Mouse (Mus musculus): ENCODE results near the gene Mthfsd. TPM values are rescaled to one million over a fixed set of nuclear protein-coding genes. Genes with fewer than 3 reads are reported as not detected.

Gene Mthfsd
- total RNA-seq, 1 experiment, result 35.8 TPM

DNA sequence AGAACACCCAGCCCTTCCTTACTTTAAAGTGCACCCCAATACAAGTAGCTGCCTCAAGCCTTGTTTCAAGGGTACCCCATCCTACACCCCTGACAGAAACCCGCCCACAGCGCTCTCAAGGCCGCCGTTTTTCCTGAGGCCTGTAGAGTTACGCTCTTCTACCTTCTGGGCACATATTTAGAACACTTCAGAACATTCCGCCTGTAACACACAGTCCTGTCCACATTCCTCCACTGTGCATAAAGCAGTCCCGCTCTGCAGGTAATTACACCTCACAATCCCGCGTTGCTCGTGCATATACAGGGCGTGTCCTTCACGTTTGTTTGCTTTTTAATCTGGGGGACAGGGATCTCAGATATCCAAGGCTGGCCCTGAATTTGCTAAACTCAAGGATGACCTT is 28.2 kb downstream of the Mthfsd start:
- Histone ChIP-seq H3K27ac (ENCODE audit: insufficient read depth, low read depth, low read length, poor library complexity, severe bottlenecking) (no peak overlapping the region), H3K9ac (ENCODE audit: insufficient read depth, low read depth, low read length, poor library complexity, severe bottlenecking) (no peak overlapping the region), H3K4me3 (ENCODE audit: insufficient read depth in 1 of 2, low read depth in 1 of 2, low read length in 2 of 2, poor library complexity in 1 of 2, severe bottlenecking in 1 of 2) (no peak overlapping the region), H3K4me1 (ENCODE audit: control insufficient read depth in 2 of 2, insufficient read depth in 2 of 2, low read length in 2 of 2, poor library complexity in 1 of 2) (peaks cover 0 to 4% of the 10 kb centered on the region in 2 experiments; a peak in 1 of 4 replicates), H3K36me3 (ENCODE audit: control insufficient read depth, insufficient read depth, low read length, poor library complexity, severe bottlenecking) (no peaks in the 10 kb centered on the region), H3K9me3 (ENCODE audit: control insufficient read depth, insufficient read depth, low read depth, low read length) (no peaks in the 10 kb centered on the region)
- no peak for DNase-seq (ENCODE audit: low read depth, low spot score)
- TF ChIP-seq ZC3H11A (IDR thresholded peaks at IDR 0.05; ENCODE audit: borderline replicate concordance, low read depth, low read length) (no peak), HCFC1 (IDR thresholded peaks at IDR 0.05; ENCODE audit: borderline replicate concordance, insufficient read depth, low read length) (no peak), ZNF384 (IDR thresholded peaks at IDR 0.05; ENCODE audit: low read depth, low read length) (no peak), MAFK (IDR thresholded peaks at IDR 0.05; ENCODE audit: insufficient read depth, low read depth, low read length) (no peak), CHD2 (IDR thresholded peaks at IDR 0.05; ENCODE audit: low read depth, low read length) (no peak)
- in situ Hi-C loops (cut with MboI; ENCODE audit: low sequenced_read_pairs in 2 of 2, unreplicated experiment in 2 of 2), result loop anchor here (5.0 to 10.0 kb wide), 2 partner anchors 37 to 255 kb away; partner anchors contain the start of gene Foxc2 (in 2 of the 2)

- Histone ChIP-seq H3K4me1 (ENCODE audit: control insufficient read depth in 2 of 2, insufficient read depth in 2 of 2, low read length in 2 of 2, poor library complexity in 1 of 2) (no peaks in the 10 kb centered on the region; a peak in 1 of 4 replicates), H3K9me3 (ENCODE audit: control insufficient read depth, insufficient read depth, low read depth, low read length) (no peaks in the 10 kb centered on the region), H3K27ac (ENCODE audit: insufficient read depth, low read depth, low read length, poor library complexity, severe bottlenecking) (no peak overlapping the region), H3K4me3 (ENCODE audit: insufficient read depth in 1 of 2, low read depth in 1 of 2, low read length in 2 of 2, poor library complexity in 1 of 2, severe bottlenecking in 1 of 2) (no peak overlapping the region), H3K9ac (ENCODE audit: insufficient read depth, low read depth, low read length, poor library complexity, severe bottlenecking) (no peak overlapping the region), H3K36me3 (ENCODE audit: control insufficient read depth, insufficient read depth, low read length, poor library complexity, severe bottlenecking) (no peaks in the 10 kb centered on the region)
- no peak for DNase-seq (ENCODE audit: low read depth, low spot score)
- in situ Hi-C loops (cut with MboI; ENCODE audit: low sequenced_read_pairs in 2 of 2, unreplicated experiment in 2 of 2), result no loop called here
- TF ChIP-seq ZC3H11A (IDR thresholded peaks at IDR 0.05; ENCODE audit: borderline replicate concordance, low read depth, low read length), result no peak
- TF ChIP-seq CHD2 (IDR thresholded peaks at IDR 0.05; ENCODE audit: low read depth, low read length), result no peak
- TF ChIP-seq HCFC1 (IDR thresholded peaks at IDR 0.05; ENCODE audit: borderline replicate concordance, insufficient read depth, low read length), result no peak
- no peak for TF ChIP-seq ZNF384 (IDR thresholded peaks at IDR 0.05; ENCODE audit: low read depth, low read length)
- TF ChIP-seq MAFK (IDR thresholded peaks at IDR 0.05; ENCODE audit: insufficient read depth, low read depth, low read length), result no peak
These were observed 29.0 kb downstream of the Mthfsd start for GRCm38 (mm10) chr8:121079201-121079600.

GRCm38 (mm10) chr8:121078721-121079120 is 29.5 kb downstream of the Mthfsd start:
- Histone ChIP-seq H3K9me3 (ENCODE audit: control insufficient read depth, insufficient read depth, low read depth, low read length) (no peaks in the 10 kb centered on the region), H3K4me3 (ENCODE audit: insufficient read depth in 1 of 2, low read depth in 1 of 2, low read length in 2 of 2, poor library complexity in 1 of 2, severe bottlenecking in 1 of 2) (no peak overlapping the region), H3K9ac (ENCODE audit: insufficient read depth, low read depth, low read length, poor library complexity, severe bottlenecking) (no peak overlapping the region), H3K36me3 (ENCODE audit: control insufficient read depth, insufficient read depth, low read length, poor library complexity, severe bottlenecking) (no peaks in the 10 kb centered on the region), H3K4me1 (ENCODE audit: control insufficient read depth in 2 of 2, insufficient read depth in 2 of 2, low read length in 2 of 2, poor library complexity in 1 of 2) (peaks cover 0 to under 1% of the 10 kb centered on the region in 2 experiments; a peak in 1 of 4 replicates), H3K27ac (ENCODE audit: insufficient read depth, low read depth, low read length, poor library complexity, severe bottlenecking) (no peak overlapping the region)
- TF ChIP-seq ZNF384 (IDR thresholded peaks at IDR 0.05; ENCODE audit: low read depth, low read length) (no peak), ZC3H11A (IDR thresholded peaks at IDR 0.05; ENCODE audit: borderline replicate concordance, low read depth, low read length) (no peak), HCFC1 (IDR thresholded peaks at IDR 0.05; ENCODE audit: borderline replicate concordance, insufficient read depth, low read length) (no peak), MAFK (IDR thresholded peaks at IDR 0.05; ENCODE audit: insufficient read depth, low read depth, low read length) (no peak), CHD2 (IDR thresholded peaks at IDR 0.05; ENCODE audit: low read depth, low read length) (no peak)
- in situ Hi-C loops (cut with MboI; ENCODE audit: low sequenced_read_pairs in 2 of 2, unreplicated experiment in 2 of 2), result no loop called here
- no peak for DNase-seq (ENCODE audit: low read depth, low spot score)

DNA sequence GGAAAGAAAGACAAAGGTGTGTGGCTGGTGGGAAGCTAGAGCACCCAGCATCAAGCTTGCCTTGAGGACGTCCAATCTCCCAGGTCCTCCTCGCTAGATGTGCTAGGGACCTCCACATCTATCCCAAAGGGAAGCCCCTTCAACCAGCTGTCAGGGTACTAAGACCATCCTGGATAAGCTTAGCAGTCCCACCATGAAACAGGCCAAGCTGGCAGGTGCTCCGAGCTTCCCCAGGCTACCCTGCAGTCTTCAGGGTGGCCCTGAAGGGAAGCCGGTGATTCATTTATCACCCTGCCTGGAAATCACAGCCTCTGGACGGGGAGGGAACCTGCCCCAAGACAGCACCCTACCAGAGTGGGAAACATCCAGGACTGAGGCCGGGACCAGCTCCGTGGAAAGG is 31.6 kb downstream of the Mthfsd start:
- Histone ChIP-seq H3K27ac (ENCODE audit: insufficient read depth, low read depth, low read length, poor library complexity, severe bottlenecking) (no peak overlapping the region), H3K9me3 (ENCODE audit: control insufficient read depth, insufficient read depth, low read depth, low read length) (no peaks in the 10 kb centered on the region), H3K4me3 (ENCODE audit: insufficient read depth in 1 of 2, low read depth in 1 of 2, low read length in 2 of 2, poor library complexity in 1 of 2, severe bottlenecking in 1 of 2) (no peak overlapping the region), H3K9ac (ENCODE audit: insufficient read depth, low read depth, low read length, poor library complexity, severe bottlenecking) (no peak overlapping the region), H3K36me3 (ENCODE audit: control insufficient read depth, insufficient read depth, low read length, poor library complexity, severe bottlenecking) (no peaks in the 10 kb centered on the region), H3K4me1 (ENCODE audit: control insufficient read depth in 2 of 2, insufficient read depth in 2 of 2, low read length in 2 of 2, poor library complexity in 1 of 2) (peaks cover 0 to 2% of the 10 kb centered on the region in 2 experiments; a peak in 1 of 4 replicates)
- in situ Hi-C loops (cut with MboI; ENCODE audit: low sequenced_read_pairs in 2 of 2, unreplicated experiment in 2 of 2), result no loop called here
- no peak for DNase-seq (ENCODE audit: low read depth, low spot score)
- TF ChIP-seq ZC3H11A (IDR thresholded peaks at IDR 0.05; ENCODE audit: borderline replicate concordance, low read depth, low read length), result no peak
- TF ChIP-seq CHD2 (IDR thresholded peaks at IDR 0.05; ENCODE audit: low read depth, low read length), result no peak
- no peak for TF ChIP-seq MAFK (IDR thresholded peaks at IDR 0.05; ENCODE audit: insufficient read depth, low read depth, low read length)
- TF ChIP-seq ZNF384 (IDR thresholded peaks at IDR 0.05; ENCODE audit: low read depth, low read length), result no peak
- no peak for TF ChIP-seq HCFC1 (IDR thresholded peaks at IDR 0.05; ENCODE audit: borderline replicate concordance, insufficient read depth, low read length)
